Mouse (Mus musculus) hindbrain, embryonic 14.5 days (tissue): ENCODE data around the gene Cpm. TPM values are rescaled to one million over a fixed set of nuclear protein-coding genes. Genes with fewer than 3 reads are reported as not detected.

ENCODE experiments used
- ATAC-seq: fragments of 200-750 bp; cut with Nextera tagmentation; 2 replicates; pipeline ENCODE4 v1.8.0; 2017; ENCODE audit warnings: moderate number of reproducible peaks, mild to moderate bottlenecking, moderate TSS enrichment, moderate library complexity; ENCODE audit not compliant: low FRiP score
- DNase-seq: peaks from one replicate; pipeline ENCODE4 v3.0.0-alpha.2; 2015; ENCODE audit warnings: low spot score
- H3K27ac ChIP-seq: fragments of 300-500 bp; sonication (generic); 2 replicates; pipeline ENCODE4 v1.5.1; 2014; ENCODE audit warnings: mild to moderate bottlenecking, moderate library complexity
- H3K27me3 ChIP-seq: fragments of 300-500 bp; sonication (generic); 2 replicates; pipeline ENCODE4 v1.6.1; 2014; ENCODE audit warnings: mild to moderate bottlenecking, low read length, mixed read lengths; ENCODE audit not compliant: control insufficient read depth, insufficient read depth
- H3K36me3 ChIP-seq: fragments of 300-500 bp; sonication (generic); replicated peaks from 2 replicates; pipeline ENCODE4 v1.6.1; 2014; ENCODE audit not compliant: control insufficient read depth, insufficient read depth
- H3K4me1 ChIP-seq: fragments of 300-500 bp; sonication (generic); replicated peaks from 2 replicates; pipeline ENCODE4 v1.6.1; 2014; ENCODE audit warnings: antibody characterized with exemption, low read length, mixed read lengths; ENCODE audit not compliant: control insufficient read depth, insufficient read depth
- H3K4me2 ChIP-seq: fragments of 300-500 bp; sonication (generic); replicated peaks from 2 replicates; pipeline ENCODE4 v1.6.1; 2014; ENCODE audit warnings: mild to moderate bottlenecking, moderate library complexity
- H3K4me3 ChIP-seq: fragments of 300-500 bp; sonication (generic); replicated peaks from 2 replicates; pipeline ENCODE4 v1.5.1; 2014; ENCODE audit warnings: mild to moderate bottlenecking, low read length
- H3K9ac ChIP-seq: fragments of 300-500 bp; sonication (generic); 2 replicates; pipeline ENCODE4 v1.6.1; 2014
- H3K9me3 ChIP-seq: fragments of 300-500 bp; sonication (generic); 2 replicates; pipeline ENCODE4 v1.6.1; 2016; ENCODE audit warnings: low read length; ENCODE audit not compliant: control insufficient read depth
- WGBS: fragments of 180-500 bp; shearing (Covaris S2); extraction: QIAGEN DNeasy Blood & Tissue Kit; methylation state at CpG from one replicate; pipeline ENCODE4 v1.1.7; 2014; 5-methylcytosine and 5-hydroxymethylcytosine counted together
- polyA plus RNA-seq: library from polyadenylated mRNA; unstranded; fragments of >200 nt; fragmentation: Nextera tagmentation; extraction: Ambion mirVana; gene quantifications from 2 replicates; pipeline ENCODE4 v1.2.1, GENCODE M21; 2014

Cpm gene
- polyA plus RNA-seq, 1 experiment from 2014 or later = 3.0 TPM

GRCm38 (mm10) chr10:117654576-117655123, 25.4 kb downstream of the Cpm start:
- no peak overlapping the region for H3K4me2 ChIP-seq
- no peak overlapping the region for H3K9ac ChIP-seq
- H3K4me3 ChIP-seq = no peak overlapping the region
- H3K27me3 ChIP-seq = no peaks in the 10 kb centered on the region
- no peaks in the 10 kb centered on the region for H3K9me3 ChIP-seq
- H3K4me1 ChIP-seq = no peaks in the 10 kb centered on the region
- DNase-seq (no peak), ATAC-seq (no peak)
- WGBS = 85% methylated on average over 3 of the region's 3 CpGs
- H3K27ac ChIP-seq = no peak overlapping the region
- H3K36me3 ChIP-seq = no peaks in the 10 kb centered on the region

- no peak for ATAC-seq
- H3K9ac ChIP-seq = no peak overlapping the region
- no peak overlapping the region for H3K4me2 ChIP-seq
- H3K9me3 ChIP-seq = no peaks in the 10 kb centered on the region
- no peaks in the 10 kb centered on the region for H3K27me3 ChIP-seq
- DNase-seq = no peak
- no peaks in the 10 kb centered on the region for H3K4me1 ChIP-seq
- H3K36me3 ChIP-seq = no peaks in the 10 kb centered on the region
- 88% methylated on average over 9 of the region's 9 CpGs for WGBS
- no peak overlapping the region for H3K4me3 ChIP-seq
- H3K27ac ChIP-seq = no peak overlapping the region
Observed at GRCm38 (mm10) chr10:117655460-117655859, 26.2 kb downstream of the Cpm start.

GRCm38 (mm10) chr10:117655908-117656661, 26.8 kb downstream of the Cpm start:
- Histone ChIP-seq H3K4me3 (no peak overlapping the region), H3K4me2 (no peak overlapping the region), H3K9ac (no peak overlapping the region), H3K36me3 (no peaks in the 10 kb centered on the region), H3K27ac (no peak overlapping the region), H3K27me3 (no peaks in the 10 kb centered on the region), H3K9me3 (no peaks in the 10 kb centered on the region), H3K4me1 (no peaks in the 10 kb centered on the region)
- WGBS = 63% methylated on average over 7 of the region's 7 CpGs
- no peak for ATAC-seq
- DNase-seq = no peak

- ATAC-seq = no peak
- no peak for DNase-seq
- H3K27me3 ChIP-seq = no peaks in the 10 kb centered on the region
- H3K9ac ChIP-seq = no peak overlapping the region
- H3K9me3 ChIP-seq = no peaks in the 10 kb centered on the region
- H3K4me1 ChIP-seq = no peaks in the 10 kb centered on the region
- no peak overlapping the region for H3K4me3 ChIP-seq
- WGBS = 88% methylated on average over 6 of the region's 6 CpGs
- no peaks in the 10 kb centered on the region for H3K36me3 ChIP-seq
- no peak overlapping the region for H3K4me2 ChIP-seq
- H3K27ac ChIP-seq = no peak overlapping the region
Observed at GRCm38 (mm10) chr10:117656662-117656962, 27.3 kb downstream of the Cpm start.

- ATAC-seq (no peak), DNase-seq (no peak)
- WGBS = 83% methylated on average over 7 of the region's 7 CpGs
- Histone ChIP-seq H3K36me3 (no peaks in the 10 kb centered on the region), H3K9me3 (no peaks in the 10 kb centered on the region), H3K4me1 (no peaks in the 10 kb centered on the region), H3K4me2 (no peak overlapping the region), H3K27ac (no peak overlapping the region), H3K9ac (no peak overlapping the region), H3K27me3 (no peaks in the 10 kb centered on the region), H3K4me3 (no peak overlapping the region)
Observed at GRCm38 (mm10) chr10:117656985-117657658, 27.8 kb downstream of the Cpm start.

- no peak for DNase-seq
- Histone ChIP-seq H3K27ac (no peak overlapping the region), H3K4me3 (no peak overlapping the region), H3K36me3 (no peaks in the 10 kb centered on the region), H3K4me1 (no peaks in the 10 kb centered on the region), H3K9me3 (no peaks in the 10 kb centered on the region), H3K9ac (no peak overlapping the region), H3K4me2 (no peak overlapping the region), H3K27me3 (no peaks in the 10 kb centered on the region)
- ATAC-seq = no peak
- WGBS = 85% methylated on average over 3 of the region's 3 CpGs
Observed at GRCm38 (mm10) chr10:117657659-117658306, 28.5 kb downstream of the Cpm start.

GRCm38 (mm10) chr10:117658522-117659429, 29.5 kb downstream of the Cpm start:
- Histone ChIP-seq H3K9me3 (no peaks in the 10 kb centered on the region), H3K4me1 (no peaks in the 10 kb centered on the region), H3K27ac (no peak overlapping the region), H3K36me3 (no peaks in the 10 kb centered on the region), H3K27me3 (no peaks in the 10 kb centered on the region), H3K4me3 (no peak overlapping the region), H3K9ac (no peak overlapping the region), H3K4me2 (no peak overlapping the region)
- ATAC-seq (no peak), DNase-seq (no peak)
- WGBS = 92% methylated on average over 14 of the region's 14 CpGs

GRCm38 (mm10) chr10:117659430-117659813, 30.1 kb downstream of the Cpm start:
- WGBS = 58% methylated on average over 11 of the region's 11 CpGs
- Histone ChIP-seq H3K27ac (no peak overlapping the region), H3K4me2 (no peak overlapping the region), H3K9ac (no peak overlapping the region), H3K4me1 (no peaks in the 10 kb centered on the region), H3K27me3 (no peaks in the 10 kb centered on the region), H3K36me3 (no peaks in the 10 kb centered on the region), H3K4me3 (no peak overlapping the region), H3K9me3 (no peaks in the 10 kb centered on the region)
- no peak for DNase-seq
- no peak for ATAC-seq

- no peaks in the 10 kb centered on the region for H3K36me3 ChIP-seq
- H3K4me3 ChIP-seq = no peak overlapping the region
- H3K4me1 ChIP-seq = no peaks in the 10 kb centered on the region
- ATAC-seq (no peak), DNase-seq (no peak)
- H3K4me2 ChIP-seq = no peak overlapping the region
- H3K27ac ChIP-seq = no peak overlapping the region
- no peaks in the 10 kb centered on the region for H3K27me3 ChIP-seq
- no peaks in the 10 kb centered on the region for H3K9me3 ChIP-seq
- no peak overlapping the region for H3K9ac ChIP-seq
- 70% methylated on average over 11 of the region's 11 CpGs for WGBS
Observed at GRCm38 (mm10) chr10:117659819-117660218, 30.5 kb downstream of the Cpm start.
